Mouse (Mus musculus): ENCODE data around the gene Mrpl14.
A peak's percentile ranks its signal among the peaks of the same experiment; 100 is the strongest.

The Mrpl14 gene

DNA sequence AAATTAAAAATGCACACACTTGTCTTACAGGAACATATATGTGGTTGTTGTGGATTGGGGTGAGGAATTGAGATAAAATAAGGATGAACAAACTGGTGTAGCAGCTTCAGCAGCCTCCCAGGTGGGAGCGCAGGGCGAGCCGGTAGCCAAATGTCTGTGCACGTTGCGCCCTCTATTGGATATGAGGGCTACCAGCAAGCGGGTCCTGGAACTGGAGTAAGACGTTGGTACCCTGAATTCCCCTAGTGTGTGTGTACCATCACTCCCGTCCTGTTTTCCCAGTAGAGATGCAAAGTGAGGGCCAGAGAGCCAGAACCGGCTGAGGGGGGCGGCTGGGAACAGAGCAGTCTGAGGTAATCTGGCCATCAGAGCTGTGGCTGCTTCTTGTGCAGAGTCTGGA, 32.2 kb downstream of the Mrpl14 start:
- peak; percentile 39 to 66 for DNase-seq (ENCODE audit: low read depth in 2 of 2, low spot score in 2 of 2)

DNA sequence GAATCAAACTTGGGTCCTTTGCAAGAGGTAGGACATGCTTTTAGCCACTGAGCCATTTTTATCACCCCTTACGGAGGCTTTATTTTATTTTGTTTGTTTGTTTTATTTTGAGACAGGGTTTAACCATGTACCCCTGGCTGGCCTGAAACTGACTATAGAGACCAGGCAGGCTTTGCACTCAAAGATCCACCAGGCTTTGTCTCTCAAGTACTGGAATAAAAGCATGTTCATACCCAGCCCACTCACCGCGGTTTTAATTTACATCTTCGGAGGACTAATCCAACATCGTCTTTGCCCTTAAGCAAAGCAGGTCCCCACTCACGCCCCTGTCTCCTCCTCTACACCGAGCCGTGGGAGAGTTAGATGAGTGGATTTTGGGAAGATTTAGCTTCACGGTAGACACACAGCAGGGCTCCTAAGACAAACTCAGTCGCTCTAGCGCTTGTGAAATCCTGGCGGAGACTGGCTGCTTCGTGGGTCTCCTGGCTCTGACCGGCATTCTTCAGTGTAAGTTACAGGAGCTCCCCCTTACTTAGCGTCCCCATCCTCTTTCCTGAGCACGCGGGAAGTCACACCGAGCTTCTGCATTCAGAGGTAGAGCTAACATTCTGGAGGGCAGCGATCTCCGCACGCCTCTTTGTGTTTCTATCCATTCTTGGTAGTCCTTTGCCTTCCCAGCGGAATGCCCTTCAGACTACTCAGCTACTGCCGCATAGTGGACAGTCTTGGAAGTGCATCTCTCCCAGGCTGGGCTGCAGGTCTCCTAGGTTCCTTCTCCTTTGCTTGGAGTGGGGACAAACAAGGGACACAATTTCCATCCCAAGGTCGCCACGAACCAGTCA, 37.8 kb downstream of the Mrpl14 start:
- DNase-seq (ENCODE audit: low read depth in 2 of 2, low spot score in 2 of 2) = peak; percentile 44 to 56

DNA sequence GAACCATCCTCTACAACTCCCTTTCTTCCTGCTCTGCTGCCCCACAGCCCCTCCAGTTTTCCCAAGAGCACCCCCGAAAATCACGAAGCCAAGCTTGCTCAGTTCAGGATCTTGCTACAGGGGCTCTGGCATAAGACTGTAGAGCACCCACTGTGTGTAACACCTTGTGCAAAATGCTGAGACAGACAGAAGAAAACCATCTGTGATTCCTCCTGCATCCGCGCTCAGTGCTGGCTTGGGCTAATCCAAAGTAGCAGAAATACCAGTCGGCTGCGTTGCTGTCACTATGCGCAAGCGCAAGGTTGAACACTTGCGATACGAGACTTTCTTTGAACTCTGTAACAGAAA, 38.4 kb downstream of the Mrpl14 start:
- DNase-seq (ENCODE audit: low read depth in 2 of 2, low spot score in 2 of 2) = no peak

DNA sequence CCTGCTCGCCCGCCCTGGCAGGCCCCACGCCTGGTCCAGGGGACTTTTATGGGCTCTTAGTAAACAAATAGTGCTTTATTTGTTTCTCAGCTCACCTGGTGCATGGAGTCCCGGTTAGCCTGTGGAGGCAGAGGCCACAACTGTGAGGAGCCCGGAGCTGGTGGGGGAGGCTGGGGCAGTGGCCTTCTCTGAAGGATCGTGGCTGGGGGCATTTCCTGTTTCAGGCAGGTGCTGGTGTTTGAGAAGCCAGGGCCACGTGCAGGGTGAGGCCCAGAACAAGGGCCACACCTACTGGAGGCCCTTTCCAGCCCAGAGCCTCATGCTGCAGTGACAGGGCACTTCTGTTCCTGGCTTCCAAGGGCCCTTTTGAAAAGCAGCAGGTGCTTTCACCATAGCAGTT, 40.1 kb downstream of the Mrpl14 start:
- DNase-seq (ENCODE audit: low read depth in 2 of 2, low spot score in 2 of 2) = no peak

DNA sequence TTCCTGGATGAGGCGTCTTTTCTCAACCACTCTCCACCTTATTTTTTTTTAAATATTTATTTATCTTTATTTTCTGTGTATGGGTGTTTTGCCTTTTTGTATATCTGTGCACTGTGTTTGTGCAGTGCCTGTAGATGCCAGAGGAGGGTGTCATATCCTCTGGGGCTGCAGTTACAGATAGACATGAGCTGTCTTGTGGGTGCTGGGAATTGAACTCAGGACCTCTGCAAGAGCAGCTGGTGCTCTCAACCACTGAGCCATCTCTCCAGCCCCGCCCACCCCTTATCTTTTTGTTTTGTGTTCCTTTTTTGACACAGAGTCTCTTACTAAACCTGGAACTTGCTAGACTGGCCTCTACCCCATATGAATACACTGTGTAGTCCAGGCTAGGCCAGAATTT, 41.4 kb downstream of the Mrpl14 start:
- no peak for DNase-seq (ENCODE audit: low read depth in 2 of 2, low spot score in 2 of 2)

DNA sequence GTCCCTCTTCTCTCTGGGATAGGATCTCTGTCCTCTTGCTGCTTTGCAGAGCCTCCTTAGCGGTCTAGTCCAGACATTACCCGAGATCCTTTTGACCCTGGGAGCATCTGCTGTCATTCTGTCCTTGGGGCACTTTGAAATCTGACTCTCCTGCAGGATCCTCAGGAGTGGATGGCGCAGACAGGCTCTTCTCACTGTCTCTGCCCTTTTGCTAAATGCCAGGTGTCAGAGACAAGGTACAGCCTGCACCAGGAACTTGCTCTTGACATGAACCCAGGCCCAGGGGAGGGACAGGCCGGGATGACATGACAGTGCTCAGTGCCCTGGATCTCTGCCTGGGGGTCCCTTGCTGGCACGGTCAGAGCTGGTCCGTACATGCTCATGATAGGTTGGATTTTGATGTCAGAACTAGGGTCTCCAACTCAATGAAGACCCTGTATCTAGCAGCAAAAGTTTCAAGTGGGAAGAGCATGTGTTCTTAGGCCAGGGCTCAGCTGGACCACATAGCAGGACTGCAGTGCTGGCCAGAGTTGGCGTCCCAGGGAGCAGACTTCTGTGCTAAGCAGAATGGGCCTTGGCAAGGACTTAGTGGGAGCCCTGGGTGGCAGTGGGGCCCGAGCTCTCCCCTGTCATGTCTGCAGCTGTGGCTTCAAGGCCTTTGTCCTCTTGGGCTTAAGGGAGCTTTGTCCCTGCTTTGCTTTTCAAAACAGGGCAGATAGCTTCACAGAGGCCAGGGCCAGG, 42.0 kb downstream of the Mrpl14 start:
- no peak for DNase-seq (ENCODE audit: low read depth in 2 of 2, low spot score in 2 of 2)

DNA sequence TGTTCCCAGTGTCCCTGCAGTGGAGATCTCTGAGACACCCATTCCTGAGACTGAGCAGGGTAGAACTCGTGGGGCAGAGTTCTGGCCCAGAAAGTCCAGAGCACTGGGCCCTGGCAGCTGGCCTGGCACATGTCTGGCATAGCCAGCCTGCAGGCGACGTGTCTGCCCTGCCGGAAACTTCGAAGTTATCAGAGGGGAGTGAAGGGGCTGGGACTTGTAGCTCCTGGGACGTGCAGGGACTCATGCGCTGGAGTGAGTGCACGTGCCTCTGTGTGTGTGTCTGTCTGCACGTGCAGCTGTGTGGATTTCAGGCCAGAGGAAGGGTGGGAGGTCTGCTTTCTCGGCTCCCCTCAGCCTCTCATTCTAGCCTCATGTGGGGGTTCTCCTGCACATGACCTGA, 43.3 kb downstream of the Mrpl14 start:
- DNase-seq (ENCODE audit: low read depth in 2 of 2, low spot score in 2 of 2) = no peak

DNA sequence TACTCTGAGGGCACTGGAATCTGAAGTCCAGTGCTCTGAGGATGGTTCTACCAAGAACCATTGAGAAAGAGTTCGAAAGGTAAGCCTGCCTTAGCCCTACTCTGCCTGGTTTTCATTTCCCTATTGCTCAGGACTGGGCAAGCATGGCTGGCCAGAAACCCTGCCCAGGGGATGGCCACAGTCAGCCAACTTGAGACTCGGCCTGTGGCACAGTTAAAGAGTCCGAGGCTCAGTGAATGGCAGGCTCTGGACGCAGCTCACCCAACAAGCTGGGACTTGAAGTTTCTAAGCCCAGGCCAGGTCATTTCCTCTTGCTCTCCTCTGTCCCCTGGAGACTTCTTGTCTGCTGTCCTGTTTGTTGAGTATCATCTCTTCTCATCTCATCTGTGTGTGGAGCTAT, 44.6 kb downstream of the Mrpl14 start:
- no peak for DNase-seq (ENCODE audit: low read depth in 2 of 2, low spot score in 2 of 2)

DNA sequence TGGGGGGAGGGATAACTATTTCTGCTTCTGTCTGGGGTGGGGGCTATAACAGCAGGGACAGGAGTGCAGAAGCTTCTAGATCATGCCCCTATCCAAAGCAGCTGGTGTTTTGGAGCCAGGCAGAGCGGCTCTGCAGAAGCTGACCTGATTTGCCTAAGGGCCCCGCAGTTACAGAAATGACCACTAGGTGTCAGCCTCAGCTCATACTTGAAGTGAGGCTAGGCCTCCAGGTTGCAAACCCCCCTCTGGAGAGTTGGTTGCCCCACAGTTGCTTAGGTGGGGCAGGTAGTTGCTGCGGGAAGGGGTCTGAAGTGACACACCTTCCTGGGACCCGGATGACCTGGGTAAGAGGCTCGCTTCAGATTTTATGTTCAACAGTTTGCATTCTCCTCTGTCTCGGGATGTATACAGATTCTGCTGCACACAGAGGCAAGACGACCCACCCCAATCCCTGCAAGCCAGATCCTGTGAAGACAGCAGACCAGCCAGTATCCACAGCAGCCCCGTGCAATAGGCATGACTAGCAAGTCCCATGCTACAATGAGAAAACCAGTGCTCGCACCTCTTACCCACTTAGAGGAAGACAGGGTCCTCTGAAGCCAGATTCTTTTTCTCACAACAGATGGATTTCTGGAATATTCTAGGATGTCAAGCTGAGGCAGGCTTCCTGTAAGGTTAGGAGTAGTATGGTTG, 45.2 kb downstream of the Mrpl14 start:
- peak; percentile 77 to 85 for DNase-seq (ENCODE audit: low read depth in 2 of 2, low spot score in 2 of 2)

DNA sequence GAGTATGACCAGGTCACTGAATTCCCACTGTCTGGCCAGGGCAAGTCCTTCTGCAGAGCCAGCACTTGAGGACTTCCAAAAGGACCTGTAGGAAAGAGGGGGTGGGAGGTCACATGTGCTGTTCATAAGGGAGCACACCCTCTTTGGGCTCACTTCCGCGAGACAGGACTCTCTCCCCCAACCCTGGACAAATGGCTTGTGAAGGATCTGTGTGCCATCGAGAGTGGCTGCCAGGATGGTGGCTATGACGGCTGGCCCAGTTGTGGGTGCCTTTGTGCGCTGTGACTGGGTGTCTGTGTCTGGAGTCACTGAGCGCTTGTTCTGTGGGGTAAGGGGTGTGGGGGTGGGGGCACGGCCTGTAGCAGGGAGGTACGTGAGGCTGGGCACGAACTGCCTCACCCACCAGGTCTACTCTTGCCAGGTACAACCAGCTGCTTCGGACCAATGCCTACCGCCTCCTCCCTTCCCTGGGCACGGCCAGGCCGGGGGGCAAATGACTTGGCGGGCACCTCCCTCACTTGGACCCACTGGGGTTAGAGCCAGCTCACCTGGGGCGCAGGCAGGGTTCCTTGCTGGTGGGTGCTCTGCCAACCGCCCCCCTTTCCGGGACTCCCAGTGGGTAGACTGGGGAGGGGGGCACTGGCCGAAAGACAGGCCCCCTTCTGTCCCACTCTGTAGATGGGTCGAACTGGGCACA, 47.1 kb downstream of the Mrpl14 start:
- no peak for DNase-seq (ENCODE audit: low read depth in 2 of 2, low spot score in 2 of 2)

DNA sequence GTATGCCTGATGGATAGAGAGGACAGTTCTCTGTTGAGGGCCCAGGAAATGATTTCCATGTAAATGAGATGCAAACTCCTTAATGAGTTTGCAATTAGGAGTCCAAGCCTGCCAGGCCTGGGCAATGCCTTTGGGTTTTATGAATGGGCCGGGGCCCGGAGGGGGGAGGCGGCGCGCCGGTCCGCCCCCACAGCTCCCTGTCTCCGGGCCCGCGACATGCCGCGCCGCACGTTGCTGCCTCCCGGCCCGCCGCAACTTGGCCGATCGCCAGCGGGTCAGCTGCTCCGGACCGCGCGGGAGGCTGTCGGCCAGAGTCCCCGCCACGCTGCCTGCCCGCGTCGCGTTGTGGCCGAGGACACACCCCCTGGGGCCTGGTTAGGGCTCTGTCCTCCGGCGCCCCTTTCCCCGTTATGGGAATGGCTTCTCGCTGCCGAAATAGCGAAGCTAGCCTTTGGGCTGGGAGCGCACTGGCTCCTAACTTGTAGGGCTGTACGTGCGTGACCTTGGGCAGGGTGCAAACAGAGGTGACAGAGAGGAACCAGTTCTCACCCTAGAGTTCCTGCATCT, 47.7 kb downstream of the Mrpl14 start, which contains the start of gene 1600014C23Rik:
Gene 1600014C23Rik (minus strand): TSS at position 110 of the 567 bp plus-strand sequence.
- DNase-seq (ENCODE audit: low read depth in 2 of 2, low spot score in 2 of 2) = no peak

DNA sequence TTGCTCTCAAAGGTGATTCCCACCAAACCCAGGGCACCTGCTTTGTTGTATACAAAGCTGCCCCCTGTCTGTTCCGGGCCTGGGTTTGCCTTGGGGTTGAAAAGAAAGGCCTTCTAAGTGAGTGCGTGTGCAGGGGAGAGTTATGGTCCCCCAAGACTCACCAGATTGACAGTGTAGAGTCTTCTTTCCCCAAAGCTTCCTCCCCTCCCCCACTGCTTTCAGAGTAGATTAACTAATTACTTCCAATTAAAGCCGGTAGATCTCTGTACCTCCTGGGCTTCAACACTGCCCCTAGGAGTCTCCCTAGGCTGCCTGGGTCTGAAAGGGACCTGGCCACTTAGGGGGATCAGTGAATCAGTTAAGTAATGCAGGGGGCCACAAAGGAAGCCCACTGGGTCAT, 48.2 kb downstream of the Mrpl14 start:
- no peak for DNase-seq (ENCODE audit: low read depth in 2 of 2, low spot score in 2 of 2)

DNA sequence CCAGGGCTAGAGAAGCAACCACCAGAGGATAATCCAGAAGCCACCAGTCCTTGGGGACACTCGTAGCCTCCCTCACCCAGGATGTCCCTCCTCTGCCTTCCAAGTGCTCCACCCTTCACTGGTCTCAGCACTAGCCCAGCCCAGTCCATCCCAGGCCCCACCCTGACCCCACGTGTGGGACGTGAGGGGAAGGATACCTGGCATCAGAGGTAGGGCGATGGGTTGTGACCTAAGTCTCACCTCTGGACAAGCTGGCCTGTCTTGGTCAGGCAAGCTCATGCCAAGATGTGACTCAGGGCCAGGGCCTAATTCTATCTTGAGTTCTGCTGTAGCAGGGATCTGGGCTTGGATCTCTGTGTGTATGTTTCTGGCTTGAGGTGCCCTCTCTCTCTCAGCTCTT, 48.8 kb downstream of the Mrpl14 start:
- no peak for DNase-seq (ENCODE audit: low read depth in 2 of 2, low spot score in 2 of 2)

DNA sequence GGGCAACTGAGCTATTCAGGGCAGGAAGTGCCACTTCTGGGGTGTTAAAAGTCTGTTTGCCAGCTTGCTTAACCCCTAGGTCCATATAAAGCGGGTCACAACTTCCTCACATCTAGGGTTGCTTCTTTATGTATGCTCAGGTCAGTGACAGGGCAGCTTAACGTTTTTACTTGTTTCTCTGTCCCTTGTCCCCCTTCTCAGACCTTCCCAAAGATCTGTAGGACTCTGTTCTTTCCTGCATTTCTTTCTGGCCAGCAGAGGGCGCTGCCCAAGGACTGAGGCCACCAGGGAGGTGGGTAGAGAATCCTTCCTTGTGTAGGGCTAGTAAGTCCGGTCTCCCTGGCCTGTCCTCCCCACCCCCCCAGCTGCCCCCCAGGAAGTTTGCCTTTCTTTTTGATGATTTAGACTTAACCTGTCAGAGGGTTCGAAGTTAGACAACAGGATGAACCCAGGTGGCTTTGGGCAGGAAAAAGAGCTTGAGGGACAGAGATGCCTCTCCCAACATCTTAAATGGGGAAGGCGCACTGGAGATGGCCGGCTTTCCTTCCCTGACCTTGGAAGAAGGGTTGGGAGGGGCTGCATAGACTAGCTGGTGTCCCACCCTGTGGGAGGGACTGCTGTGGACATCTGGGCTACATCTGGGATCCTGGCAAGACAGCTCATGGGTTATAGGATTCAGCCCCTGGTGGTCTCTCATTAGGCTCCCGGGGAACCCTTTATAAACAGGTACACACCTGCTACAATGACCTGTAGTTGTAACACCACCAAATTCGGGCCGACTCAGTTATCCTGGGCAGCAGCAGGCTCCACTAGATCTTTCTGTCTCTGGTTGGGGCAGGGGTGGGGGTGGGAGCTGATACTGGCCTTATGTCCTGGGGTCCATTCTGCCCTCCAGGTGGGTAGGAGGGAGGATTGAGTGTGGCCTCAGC, 49.5 kb downstream of the Mrpl14 start:
- peak; percentile 57 to 66 for DNase-seq (ENCODE audit: low read depth in 2 of 2, low spot score in 2 of 2)

DNA sequence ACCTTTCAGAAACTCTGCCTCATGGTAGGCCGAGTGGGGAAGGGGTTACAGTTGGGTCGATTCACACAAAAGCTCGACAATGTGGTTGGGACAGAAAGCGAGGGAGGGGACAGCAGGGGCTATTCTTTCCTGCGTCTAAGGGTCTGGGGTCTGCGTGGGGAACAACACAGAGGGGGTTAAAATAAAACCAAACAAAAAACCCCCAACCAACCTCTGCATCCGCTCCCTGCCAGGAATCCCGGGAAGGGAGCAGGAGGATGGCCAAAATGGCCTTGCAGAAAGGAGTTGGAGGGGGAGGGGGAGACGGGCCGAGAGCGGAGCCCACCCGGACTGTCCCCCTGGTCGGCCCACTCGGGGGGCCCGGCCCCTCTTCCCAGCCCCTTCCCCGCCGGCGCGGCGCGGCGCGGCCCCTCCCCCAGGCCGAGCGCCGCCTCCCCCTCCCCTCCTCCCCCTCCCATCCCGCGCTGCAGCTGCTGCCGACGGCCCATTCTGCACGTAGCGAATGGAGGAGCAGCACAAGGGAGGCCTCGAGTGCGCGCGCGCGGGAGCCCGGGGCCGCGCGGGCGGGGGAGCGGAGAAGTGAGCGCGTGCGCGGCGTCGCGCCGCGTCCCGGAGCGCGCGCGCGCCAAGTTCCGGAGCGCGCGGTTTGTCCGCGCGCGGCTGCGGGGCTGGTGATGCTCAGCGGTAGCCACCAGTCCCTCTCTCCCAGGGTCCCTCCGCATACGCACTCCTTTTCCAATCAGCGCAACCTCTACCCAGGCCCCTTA, 50.4 kb downstream of the Mrpl14 start:
- DNase-seq (ENCODE audit: low read depth in 2 of 2, low spot score in 2 of 2) = no peak

DNA sequence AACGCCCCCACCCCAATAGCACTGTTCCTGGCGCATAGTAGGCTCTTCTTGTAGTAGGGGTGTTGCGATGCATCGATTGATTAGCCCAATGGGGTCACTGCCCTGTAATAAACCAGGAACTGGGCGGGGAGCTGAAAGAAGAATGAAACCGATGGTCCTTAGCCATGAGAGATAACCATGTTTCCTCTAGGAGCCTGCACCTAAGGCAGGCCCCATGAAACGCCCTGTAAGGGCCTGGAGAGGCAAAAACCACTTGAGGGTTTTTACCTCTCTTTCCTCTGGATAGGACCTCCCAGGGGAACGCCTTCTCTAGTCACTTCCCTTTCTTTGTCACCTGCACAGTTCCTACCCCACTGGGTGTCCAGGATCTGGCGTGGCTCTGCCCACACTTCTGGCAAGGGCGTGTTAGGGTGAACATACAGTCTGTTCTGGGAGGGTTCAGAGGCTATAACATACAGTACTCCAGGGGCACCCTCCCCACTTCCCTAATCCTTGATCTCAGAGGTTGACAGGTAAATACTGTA, 51.0 kb downstream of the Mrpl14 start:
- DNase-seq (ENCODE audit: low read depth in 2 of 2, low spot score in 2 of 2) = no peak

DNA sequence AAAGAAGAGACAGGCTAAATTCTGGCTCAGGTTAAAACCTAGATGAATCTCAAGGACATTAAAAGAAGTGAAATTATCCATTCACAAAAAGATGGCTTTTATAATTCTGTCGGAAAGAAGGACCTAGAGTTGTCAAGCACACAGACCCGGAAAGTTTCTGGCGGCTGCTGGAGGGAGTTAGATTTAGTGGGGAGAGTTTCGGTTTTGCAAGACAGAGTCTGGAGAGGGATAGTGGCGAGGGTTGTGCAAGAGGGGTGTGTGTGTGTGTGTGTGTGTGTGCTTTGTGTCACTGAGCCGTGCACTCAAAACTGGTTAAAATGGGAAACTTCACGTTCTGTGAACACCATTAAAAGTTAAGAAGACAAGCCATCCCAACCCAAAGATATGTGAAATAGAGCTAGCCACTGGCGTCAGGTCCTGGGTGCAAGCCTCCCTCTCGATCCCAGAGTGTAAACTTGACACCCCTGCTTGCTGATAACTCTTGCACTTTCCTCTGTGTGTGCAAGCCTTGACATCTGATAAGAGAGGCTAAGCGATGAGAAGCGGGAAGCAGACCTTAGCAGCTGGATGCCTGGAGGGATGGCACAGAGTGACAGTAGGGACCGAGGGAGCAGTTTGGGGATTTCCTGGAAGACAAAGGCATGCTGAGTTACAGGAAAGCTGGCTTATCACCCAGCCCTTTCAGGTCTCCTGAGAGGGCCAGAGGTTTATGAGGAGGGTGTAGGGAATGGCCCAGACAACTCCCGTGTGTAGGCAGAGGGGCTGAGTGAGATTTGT, 56.4 kb downstream of the Mrpl14 start:
- DNase-seq (ENCODE audit: low read depth in 2 of 2, low spot score in 2 of 2) = no peak

DNA sequence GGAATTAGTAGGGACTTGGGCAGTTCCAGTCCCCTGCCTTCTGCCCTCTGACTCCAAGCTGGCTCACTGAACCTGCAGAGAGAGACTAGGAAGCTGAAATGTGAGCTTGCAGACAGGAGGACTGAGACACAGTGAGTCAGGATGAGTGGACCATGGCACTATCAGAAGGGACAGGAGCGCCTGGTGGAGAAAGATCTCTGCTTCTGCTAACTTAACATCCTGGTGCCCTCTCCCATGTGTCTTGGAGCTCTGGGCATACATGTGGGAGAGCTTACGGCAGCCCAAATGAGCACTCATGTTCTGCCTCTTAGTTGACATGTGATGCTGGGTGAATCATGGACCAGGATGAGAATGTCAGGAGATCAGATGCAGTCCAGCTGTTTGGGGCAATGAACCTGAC, 59.5 kb downstream of the Mrpl14 start:
- DNase-seq (ENCODE audit: low read depth in 2 of 2, low spot score in 2 of 2) = no peak

Data from CD8-positive naive resting alpha-beta T cell, adult 2 months (primary cell).